Mouse (Mus musculus): ENCODE results near the gene Kctd2.
A peak's percentile ranks its signal among the peaks of the same experiment; 100 is the strongest.

Kctd2 gene

DNA sequence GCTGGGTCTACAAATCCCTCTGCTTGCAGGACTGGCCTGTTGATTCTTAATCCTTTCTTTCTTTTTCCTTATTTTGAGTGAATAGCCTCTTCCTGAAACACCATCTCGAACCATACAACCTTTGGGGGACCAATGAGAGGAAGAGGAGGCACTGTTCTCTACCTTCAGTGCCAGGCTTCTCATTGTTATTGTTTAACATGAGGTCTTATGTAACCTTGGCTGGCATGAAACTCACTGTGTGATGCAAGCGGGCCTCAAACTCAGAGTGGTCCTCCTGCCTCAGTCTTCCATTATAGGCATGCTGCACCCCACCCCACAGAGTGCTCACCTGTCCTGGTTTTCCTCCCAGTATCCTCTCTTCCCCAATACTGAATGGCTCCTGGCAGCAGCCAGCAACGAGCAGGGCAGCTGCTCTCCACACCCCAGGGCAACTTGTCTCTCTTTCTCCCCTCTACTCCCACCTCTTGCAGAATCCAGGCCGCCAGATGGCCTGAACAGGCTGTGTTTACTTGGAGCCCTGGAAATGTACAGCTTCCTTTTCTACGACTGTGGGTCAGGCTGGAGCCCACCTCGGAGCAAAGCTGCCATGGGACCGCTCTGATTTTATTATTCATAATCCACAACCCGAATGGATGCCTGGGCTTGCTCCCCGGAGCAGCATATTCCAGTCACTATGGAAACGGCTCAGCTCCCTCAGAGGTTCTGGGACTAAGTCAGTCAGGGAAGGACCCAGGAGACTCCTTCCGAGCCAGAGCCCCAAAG, 19.1 kb upstream of the Kctd2 start:
- peak; percentile 31 for DNase-seq (ENCODE audit: low read depth)

DNA sequence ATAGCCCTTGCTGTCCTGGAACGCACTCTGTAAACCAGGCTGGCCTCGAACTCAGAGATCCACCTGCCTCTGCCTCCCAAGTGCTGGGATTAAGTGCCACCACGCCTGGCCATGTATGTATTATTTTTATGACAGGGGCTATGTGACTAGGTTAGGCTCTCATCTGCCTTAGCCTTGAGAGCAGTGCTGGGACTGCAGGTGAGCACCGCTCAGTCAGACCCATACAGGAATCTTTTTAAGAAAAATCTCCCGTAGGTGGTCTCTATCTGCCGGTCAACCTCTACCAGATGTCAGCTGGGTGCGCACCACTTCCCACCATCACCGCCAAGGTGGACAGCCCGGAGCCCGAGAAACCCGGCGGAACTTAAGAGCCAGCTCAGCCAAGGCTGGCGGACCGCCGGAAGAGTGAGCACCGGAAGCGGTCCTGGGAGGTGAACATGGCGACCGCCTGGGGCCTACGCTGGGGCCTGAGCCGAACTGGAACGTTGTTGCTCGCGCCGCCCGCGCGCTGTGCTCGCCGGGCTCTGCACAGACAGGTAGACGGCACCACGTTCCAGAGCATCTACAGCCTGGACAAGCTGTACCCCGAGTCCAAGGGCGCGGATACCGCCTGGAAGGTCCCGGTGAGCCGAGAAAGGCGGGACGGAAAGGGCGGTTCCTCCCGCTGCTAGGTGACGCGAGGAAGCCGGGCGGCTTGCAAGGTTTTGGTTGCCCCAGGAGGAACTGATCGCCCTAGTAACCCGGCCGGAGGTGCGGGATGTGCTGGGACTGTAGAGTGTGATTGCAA, 16.4 kb upstream of the Kctd2 start, which contains the start of gene Mrpl58:
Gene Mrpl58 (plus strand): TSS at position 415 of the 787 bp plus-strand sequence.
- DNase-seq (ENCODE audit: low read depth) = peak; percentile 94

DNA sequence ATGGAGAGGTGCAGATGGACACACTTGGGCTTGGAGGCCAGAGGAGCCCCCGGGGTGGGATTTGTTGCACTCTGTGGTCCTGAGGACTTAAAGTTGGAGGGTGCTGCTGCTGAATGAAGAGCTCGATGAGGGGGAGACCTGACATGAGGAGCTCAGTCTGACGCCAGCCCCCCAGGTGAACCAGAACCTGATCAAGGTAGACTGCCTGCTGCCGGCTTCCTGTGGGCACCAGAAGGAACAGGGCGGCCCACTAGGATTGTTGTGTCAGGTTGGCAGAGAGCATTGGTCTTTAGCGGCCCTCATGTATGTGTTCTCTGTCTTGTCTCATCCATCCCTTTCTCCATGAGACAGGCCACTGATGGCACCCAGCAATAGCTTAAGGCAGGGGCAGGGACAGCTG, 14.2 kb upstream of the Kctd2 start:
- DNase-seq (ENCODE audit: low read depth) = no peak

DNA sequence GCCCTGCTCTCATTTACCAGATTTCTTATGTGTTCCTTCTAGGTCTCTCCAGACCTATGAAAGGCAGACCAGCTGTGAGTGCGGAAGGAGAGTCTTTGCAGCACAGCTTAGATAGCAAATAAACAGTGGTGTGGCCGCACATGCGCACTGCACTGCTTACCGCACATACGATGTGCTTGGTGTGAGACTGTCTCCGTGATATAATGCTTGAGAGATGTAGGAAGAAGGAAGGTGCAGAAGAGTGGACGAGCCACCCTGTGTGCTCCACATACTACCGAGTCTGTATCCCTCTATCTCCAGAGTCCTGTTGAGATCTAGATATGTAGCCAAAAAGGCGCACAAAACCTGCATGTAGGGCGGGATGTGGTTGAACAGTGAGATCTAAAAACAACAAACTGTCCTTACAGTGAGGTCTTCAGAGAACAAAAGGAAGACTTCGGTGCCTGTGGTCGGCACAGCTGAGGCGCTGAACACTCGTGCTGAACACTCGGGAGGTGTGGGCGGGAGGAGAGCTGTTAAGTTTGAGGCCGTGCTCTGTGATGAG, 13.0 kb upstream of the Kctd2 start:
- no peak for DNase-seq (ENCODE audit: low read depth)

DNA sequence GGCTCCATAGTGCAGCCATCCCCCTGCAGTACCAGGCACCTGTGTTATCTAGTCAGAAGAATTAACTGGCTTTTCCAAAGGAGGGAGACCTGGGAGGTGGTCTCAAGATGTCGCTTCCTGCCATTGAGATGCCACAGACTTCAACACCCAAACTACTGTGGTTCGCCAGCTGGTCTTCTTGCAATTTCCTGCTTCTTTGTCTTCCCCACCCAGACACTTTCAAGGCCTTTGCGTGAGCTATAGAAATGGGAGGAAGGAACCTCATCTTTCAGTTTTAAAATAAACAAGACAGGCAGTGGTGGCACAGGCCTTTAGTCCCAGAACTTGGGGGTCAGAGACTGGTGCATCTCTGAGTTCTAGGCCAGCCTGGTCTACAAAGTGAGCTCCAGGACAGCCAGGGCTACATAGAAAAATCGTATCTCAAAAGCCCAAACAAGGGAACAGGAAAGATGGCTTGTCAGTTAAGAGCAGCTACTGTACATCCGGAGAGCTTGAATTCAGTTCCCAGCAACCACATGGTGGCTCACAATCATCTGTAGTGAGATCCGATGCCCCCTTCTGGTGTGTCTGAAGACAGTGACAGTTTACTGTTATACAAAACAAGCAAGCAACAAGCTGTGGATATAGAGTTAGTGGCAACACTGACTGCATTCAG, 11.5 kb upstream of the Kctd2 start:
- DNase-seq (ENCODE audit: low read depth) = no peak

DNA sequence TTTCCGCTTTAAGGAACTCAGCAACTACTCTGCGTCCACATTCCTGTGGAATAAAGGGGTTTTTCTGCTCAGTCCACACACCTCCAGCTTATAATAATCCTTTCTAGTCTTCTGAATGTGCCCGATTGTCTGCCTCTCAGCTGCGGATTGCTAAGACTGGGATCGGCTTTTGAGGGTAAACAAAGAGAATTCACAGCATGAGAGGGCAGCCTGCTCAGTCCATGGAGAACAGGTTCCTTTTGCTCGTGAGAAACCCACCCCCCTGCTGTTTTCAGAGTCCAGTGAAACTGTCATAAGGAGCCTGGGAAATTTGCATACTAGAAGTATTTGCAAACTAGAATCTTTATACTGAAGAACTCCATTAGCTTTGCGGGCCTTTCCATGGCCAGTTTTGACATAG, 10.4 kb upstream of the Kctd2 start:
- DNase-seq (ENCODE audit: low read depth) = no peak

DNA sequence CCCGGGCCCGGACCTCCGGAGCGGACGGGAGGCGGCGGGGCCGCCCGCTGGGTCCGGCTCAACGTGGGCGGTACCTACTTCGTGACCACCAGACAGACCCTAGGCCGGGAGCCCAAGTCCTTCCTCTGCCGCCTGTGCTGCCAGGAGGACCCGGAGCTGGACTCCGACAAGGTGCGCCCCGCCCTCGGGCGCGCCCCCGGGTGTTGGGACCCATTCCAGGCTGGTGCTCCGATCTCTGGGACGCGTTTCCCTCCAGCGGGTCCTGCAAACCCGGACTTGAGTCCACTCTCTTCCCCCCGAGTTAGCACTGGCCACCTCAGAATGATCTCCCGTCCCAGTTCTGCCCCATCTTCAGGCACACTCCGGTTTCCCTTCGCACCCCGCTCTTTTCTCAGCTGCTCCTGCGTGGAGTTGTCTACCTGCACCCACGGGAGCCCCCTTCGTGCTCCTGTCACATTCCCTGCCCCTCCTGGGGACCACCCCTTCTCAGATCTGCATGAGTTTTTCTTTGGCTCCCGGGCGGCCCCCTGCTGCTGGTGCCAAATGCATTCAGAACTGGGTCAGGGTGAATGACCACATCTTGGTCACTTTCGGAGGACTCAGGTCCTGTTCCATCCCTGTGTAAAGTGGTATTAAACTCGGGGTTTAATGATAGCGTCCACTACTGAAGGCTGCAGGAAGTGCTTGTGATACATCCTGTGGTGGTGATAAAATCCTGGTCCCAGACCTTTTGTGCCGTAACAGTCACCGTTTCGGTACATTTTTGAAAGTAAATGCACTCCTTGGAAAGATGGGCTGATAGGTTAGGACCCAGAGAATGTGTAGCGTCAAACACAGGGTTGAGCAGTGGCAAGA, 635 bp downstream of the Kctd2 start:
- peak; percentile 75 for DNase-seq (ENCODE audit: low read depth)

DNA sequence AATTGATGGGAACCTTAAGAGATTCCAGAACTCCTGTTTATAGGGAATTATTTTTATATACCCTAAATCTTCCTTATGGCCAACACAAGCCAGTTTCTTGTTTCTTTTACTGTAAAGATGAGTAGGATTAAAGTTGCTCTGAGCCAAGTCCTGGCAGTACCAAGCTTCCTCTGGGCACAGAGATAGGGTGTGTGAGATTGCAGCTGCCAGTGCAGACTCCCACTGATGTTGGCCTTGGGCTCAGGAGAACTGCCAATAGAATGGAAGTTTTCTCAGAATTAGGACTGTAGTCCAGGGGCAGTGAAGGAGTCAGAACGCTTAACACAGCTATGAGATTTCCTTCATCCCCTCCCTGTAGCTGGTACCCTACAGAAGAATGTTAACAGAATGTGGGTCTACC, 1.4 kb downstream of the Kctd2 start:
- DNase-seq (ENCODE audit: low read depth) = peak; percentile 13

DNA sequence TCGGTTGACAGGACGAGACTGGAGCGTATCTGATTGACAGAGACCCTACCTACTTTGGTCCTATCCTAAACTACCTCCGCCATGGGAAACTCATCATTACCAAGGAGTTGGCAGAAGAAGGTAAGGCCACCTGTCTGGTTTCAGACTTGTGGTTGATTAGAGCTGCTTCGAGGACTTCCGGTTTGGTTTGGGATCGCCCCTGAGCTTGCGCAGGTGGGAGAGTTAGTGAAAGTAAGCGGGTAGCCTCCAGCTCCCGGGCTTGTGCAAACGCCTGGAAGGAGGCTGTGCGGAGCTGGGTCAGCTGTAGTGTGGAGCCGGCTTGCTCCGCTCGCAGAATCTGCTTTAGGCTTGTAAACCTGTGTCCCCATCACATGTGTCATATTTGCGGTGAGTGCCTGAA, 2.0 kb downstream of the Kctd2 start:
- no peak for DNase-seq (ENCODE audit: low read depth)

DNA sequence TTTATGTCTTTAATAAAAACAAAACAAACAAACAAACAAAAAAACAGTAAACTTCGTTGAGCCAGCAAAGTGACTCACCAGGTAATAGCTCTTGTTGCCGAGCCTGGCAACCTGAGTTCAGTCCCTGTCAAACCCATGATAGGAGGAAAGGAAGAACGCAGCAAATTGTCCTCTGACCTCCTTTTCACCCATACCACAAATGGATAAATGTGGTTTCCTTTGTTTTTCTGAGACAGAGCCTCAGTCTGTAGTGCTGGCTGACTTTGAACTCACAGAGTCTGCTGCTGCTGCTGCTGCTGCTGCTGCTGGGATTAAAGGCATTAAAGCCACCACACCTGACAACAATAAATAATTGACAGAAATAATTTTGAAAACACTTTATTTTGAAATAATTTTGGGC, 3.2 kb downstream of the Kctd2 start:
- no peak for DNase-seq (ENCODE audit: low read depth)

DNA sequence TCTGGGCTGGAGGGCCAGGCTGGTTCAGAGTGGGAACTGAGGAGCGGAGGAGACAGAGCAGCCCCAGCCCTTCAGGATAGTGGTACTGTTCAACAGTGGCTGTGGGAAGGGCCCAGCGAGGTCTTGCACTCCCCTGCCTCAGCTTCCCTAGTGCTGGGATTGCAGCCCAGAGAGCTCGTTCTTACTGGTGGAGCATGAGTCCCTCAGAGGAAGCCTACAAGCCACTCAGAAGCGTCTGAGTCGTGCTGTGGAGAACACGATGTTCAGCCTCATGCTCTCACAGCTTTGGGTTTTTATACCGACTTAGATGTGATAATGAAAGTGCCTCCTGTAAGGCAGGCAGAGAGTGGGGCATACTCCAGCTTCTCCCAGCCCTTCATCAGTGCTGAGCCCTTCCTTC, 4.7 kb downstream of the Kctd2 start:
- DNase-seq (ENCODE audit: low read depth) = no peak

DNA sequence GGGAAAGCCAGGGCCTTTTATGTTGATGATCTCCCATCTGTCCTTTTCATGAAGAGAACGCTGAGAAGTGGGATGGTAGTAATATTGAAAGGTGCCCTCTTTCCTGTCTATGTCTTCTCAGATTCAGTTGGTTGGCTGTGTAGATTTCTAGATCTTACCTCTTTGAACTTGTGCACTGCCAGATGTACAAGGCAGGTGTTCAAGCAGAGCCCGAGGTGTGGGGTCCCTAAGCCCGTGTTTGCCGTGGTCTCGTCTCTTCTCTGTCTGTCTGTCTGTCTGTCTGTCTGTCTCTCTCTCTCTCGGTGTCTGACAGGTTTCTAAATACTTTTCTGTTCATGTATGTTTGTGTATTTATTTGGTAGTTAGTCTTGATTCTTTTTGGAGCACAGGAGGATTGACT, 5.7 kb downstream of the Kctd2 start:
- no peak for DNase-seq (ENCODE audit: low read depth)

DNA sequence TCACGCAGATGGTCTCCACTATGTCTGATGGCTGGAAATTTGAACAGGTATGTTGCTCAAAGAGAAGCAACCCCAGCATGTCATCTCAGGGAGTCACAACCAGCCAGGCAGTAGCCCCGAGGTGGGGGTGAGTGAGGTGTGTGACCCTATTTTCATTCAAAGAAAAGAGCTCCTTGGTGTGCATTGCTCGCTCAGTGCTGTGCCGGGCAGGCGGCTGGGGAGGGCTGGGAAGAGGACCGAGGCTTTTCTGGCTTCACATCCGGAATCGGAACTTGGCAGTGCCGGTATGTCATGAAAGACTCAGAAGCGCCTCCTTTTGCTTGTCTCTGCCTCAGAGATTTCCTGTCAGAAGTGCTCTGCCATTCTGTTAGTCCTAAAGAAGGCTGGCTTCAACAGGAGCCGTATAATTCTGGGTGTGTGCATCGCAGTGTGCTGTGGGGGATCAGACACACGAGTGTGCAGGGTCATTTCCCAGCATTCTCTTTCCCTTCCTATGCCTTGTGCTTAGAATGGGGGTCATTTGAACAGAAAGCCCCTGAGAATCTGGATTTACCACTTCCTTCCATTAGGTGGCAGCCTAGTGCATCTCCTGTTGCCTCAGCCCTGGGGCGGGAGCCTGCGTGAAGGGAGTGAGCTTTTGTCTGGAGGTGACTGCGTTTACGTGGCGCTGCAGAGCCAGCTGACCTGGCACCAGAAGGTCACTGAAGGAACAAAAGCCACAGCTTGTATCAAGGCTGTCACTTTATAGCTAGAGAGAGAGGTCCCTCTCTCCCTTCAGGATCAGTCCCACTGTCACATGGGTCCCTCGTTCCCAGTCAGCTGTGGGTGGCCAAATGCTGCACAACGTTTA, 7.8 kb downstream of the Kctd2 start:
- DNase-seq (ENCODE audit: low read depth) = peak; percentile 78

DNA sequence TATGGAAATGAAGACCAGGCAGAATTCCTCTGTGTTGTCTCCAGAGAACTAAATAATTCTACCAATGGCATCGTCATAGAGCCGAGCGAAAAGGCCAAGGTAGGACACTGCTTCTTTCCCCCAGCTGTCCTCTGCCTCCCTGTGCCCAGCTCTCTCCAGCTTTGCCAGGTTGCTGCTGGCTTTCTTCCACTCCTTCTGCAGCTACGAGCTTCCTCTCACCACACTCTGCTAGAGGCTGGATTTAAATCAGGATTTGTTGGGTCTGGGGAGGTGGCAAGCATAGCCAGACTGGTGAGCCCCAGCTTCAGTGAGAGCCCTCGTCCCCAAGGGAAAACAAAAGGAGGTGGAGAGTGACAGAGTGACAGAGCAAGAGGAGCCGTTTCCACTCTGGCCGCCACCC, 9.4 kb downstream of the Kctd2 start:
- no peak for DNase-seq (ENCODE audit: low read depth)

DNA sequence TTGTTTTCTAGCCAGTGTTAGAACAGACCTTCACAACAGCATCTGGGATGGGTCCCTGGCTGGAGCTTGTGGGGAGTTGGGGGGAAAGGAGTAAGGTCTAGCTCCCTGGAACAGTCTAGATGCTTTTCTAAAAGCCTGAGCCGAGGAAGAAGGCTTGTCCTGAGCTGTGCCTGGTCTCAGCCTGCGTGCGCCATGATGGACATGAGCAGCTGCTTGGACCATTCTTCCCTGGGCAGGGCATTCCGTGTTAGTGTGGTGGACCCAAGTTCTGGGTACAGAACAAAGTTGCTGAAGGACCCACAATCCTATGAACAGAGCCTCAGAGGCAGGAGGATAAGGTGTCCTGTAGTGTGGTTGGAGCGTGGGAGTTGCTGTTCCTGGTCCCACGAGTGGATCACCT, 10.6 kb downstream of the Kctd2 start:
- DNase-seq (ENCODE audit: low read depth) = no peak

DNA sequence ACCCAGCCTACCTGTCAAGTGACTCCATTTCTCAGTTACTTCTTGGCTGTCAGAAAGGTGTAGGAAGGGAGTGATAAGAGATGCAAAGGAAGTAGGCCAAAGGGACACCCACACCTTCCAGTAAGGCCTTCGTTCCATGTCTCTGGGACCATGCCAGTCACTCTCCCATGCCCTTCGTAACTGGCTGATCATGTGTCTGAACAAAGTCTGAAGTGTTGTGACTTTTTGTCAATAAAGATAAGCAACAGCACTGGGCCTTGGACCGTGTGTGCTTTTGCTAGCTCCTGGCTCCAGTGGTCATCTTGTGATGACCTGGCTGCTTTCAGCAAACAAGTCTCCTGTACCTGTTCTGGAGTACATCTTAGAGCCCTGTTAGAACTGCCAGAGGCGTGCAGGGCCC, 12.9 kb downstream of the Kctd2 start:
- DNase-seq (ENCODE audit: low read depth) = no peak

DNA sequence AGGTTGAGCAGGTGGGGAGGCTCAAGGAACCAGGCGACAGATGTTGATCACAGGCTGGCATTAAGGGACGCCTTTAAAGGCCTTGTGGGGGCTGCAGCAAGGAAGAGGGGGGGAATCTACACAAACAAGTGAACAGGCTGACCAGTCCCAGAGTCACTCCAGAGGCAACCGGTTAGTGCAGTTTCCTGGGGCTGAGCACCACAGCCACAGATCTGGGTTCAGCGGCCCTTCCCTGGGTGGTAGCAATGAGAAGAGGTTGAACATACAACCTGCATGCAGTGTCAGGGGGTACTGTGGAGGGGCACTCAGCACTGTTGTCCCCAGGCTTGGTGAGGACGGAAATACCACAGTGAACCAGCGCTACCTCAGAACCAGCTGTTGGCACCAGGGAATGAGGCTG, 13.4 kb downstream of the Kctd2 start:
- no peak for DNase-seq (ENCODE audit: low read depth)

DNA sequence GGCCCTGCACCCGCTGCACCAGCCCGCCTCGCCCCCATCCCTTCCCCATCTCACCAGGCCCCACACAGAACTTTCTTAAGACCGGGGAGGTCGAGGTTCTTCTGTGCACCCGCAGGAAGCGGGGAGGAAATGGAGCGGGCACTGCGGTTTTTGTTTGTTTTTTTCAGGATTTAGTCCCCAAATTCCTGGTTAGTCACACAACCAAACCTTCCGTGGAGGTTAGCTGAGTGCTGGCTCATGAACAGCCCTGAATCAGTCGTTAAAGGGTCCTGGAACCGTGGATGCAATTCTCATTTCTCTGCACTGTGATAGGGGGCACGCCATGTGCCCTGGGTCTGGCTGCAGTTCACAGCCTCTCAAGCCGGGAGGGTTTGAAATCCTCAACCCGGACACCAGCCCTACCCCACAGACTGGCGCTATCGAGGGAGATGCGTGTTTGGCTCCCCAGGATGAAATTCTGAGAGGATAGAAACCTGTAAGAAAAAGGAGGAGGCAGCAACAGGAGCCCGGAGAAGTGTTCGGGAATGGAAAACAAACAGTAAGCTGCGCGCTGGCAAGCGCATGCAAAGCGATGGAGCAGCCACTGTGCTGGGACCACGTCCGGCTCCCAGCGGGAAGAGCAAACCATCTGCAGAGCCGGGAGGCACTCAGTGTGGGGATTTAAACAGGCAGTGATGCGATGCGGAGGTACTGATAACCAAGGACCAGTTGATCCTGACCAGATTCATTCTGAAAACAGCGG, 15.8 kb downstream of the Kctd2 start:
- DNase-seq (ENCODE audit: low read depth) = no peak

DNA sequence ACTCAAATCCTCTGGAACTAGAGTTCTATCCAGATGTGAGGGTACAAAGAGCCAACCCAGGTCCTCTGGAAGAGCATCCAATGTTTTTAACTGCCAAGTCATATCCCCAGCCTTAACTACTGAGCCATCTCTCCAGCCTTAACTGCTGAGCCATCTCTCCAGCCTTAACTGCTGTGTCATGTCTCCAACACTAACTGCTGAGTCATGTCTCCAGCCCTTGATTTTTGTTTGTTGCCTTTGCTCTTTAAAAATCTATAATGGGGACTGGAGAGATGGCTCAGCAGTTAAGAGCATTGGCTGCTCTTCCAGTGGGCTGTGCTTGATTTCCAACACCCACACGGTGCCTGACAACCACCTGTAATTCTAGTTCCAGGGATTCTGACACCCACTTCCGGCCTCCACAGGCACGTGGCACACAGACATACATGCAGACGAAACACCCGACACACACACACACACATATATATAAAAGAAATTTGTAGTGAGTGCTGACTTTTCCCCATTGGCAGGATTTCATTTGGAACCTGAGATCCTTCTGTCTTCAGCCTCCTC, 17.7 kb downstream of the Kctd2 start:
- DNase-seq (ENCODE audit: low read depth) = peak; percentile 67

DNA sequence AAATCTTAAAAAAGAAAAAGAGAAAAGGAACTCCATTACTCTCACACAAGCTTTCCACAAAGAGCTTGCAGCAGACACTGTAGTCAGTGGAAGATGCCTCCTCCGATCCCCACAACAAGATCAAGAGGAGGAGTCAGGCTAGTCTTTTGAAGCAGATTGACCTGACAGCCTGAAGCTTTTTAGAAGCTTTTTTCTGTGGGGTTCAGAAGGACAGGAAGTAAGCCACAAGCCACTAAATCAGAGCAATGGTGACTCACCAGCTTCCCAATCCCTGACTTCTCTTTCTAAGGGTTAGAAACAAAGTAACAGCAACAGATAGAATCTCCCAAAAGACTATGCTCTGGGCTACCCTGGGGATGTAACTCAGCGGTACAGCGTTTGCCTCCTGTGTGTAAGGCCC, 19.4 kb downstream of the Kctd2 start:
- no peak for DNase-seq (ENCODE audit: low read depth)

Measured in NIH3T3 (cell line).